Mouse (Mus musculus): Measurements from ENCODE around the gene Zfp433.
"Not testable (repeated sequence)": the region's sequence is repeated elsewhere in the genome, so short reads cannot be mapped to it uniquely, and the experiment has no call there.

The Zfp433 gene

DNA sequence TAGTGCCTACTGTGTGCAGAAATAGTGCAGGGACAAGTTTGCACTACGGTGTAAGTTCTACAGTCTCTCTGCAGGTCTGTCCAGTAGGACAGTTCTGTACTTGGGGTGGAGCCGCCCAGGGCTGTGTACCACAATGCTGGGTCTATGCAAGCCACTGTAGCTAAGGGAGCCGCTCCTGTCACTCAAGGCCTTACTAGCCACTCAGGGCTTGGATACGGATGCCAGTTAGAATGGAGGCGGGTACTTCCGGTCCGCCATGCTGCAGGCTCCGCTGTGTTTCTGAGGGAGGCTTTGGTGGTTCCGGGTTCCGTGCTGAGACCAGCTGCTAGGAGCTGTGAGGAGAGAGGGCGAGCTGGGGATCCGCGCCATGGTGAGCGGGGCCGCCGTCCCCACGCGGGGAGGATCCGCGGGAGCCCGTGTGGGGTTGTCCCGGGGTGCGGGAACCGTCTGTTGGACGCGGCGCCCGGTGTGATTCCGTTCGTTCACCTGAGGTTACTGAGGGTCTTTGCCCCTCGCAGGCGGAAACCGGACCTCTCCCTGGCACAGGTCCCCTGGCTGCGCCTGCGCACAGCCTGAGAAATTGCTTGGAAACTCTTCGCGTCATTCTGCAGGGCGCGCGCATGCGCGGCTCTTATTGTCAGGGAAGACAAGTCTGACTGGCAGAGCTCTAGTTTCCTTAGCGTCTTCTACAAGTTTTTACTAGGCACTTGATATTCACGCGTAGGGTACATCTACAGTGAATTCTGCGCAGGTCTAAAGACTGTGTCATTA is at the start of gene Zfp433:
TSS of gene Zfp433 (plus strand) at position 295 of the 771 bp plus-strand sequence.
- DNase-seq = not testable (repeated sequence)

DNA sequence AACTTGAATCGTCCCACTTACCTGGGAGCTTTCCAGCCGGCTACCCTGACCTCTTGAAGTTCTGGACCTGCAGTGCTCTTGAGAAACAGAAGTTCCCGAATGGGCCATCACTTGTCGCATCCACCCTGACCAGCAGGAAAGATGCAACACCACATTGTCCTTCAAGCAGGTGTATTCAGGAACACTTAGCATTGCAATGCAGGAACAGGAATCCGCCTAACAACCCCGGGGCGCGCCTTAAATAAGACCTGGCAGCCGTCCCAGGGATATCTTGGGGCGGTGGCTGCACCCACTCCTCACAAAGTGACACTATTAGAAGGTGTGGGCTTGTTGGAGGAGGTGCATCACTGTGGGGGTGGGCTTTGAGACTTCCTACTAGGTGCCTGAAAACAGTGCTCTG is 49.4 kb upstream of the Zfp433 start:
- DNase-seq = peak; percentile 4

DNA sequence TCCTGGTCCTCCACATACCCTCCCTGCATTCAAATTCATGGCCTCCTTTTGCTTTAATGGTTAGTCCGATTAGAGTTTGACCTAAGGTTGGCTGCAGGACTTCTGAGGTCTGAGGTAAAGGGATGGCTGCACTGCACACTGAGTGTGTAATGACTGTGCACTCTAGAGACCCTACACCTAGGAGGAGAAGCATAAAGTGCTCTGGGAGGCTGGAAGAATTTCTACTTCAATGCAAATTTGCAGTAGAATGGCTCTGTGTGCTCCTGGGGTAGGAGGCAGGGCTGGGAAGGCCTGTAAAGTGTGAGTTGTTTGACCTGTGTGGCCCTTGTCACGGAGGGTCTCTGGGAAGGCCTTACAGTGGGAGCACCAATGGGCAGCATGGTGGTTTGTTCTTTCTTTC is 48.5 kb upstream of the Zfp433 start:
- no peak for DNase-seq

DNA sequence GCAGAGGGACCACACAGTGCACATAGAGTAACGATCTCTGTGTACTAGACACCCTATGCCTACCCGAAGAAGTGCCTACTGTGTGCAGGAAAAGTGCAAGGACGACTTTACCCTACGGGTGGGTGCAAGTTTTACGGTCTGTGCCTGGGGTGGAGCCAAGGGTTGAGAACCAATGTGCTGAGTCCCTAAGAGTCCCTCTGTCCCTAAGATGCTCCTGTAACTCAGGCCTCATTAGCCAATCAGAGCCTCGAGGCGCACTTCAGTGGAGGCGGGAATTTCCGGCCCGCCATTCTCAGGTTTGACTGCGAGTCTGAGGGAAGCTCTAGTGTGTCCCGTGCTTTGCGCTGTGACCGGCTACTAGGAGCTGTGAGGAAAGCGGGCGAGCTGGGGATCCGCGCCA is 17.5 kb upstream of the Zfp433 start:
- not testable (repeated sequence) for DNase-seq

DNA sequence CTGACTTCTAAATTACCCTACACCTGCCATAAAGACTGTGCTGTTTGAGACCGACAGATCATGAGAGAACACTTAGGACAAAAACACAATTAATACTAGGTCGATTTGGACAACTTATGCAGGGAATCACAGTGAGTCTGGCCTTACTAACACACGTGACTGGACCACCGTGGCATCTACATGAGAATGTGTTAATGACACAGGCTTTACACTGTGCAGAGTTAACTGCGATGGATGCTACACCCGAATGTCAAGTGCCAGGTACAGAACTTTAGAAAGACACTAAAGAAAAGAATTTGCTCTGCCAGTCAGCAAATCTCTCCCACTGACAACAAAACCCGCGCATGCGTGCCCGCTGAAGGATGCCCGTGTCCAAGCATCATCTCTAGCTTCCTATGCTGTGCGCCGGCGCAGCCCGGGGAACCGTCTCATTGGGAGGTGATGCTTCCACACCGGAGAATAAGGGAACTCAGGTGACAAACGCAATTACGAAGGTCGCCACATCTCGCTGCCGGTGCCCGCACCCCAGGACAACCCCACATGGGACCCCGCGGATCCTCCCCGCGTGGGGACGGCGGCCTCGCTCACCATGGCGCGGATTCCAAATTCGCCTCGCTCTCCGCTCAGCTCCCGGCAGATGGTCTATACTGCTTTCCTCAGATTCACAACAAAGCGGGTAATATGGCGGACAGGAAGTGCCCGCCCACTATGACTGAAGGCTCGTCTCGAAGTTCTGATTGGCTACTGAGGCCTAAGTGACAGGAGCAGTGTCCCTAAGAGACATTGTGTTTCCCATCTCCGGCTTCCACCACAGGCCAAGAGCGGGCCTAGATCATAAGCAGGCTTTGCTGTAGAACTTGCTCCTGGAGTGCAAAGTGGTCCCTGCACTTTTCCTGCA is 66.1 kb downstream of the Zfp433 start, which contains the start of gene Gm3055:
TSS of gene Gm3055 (minus strand) at position 656 of the 898 bp plus-strand sequence.
- DNase-seq = not testable (repeated sequence)

DNA sequence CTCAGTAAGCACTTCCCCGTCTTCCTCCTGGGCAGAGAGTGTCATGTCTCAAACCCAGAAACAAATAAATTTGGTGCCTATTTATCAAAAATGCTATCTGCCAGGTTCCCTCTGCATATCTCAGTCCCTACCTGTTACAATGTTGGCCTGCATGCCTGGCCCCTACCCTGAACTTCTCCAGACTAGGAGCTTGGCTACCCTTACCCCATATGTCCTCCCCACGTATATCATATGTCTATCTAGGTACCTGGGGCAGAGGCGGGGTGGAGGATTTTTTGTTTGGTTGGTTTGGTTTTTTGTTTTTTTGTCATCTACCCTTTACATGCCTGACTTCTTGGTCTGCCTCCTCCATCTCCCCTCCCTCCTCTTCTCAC is 66.8 kb downstream of the Zfp433 start:
- not testable (repeated sequence) for DNase-seq
